Mouse (Mus musculus) MEL (cell line): ENCODE results near the gene Gnai3. TPM values are rescaled to one million over a fixed set of nuclear protein-coding genes. Genes with fewer than 3 reads are reported as not detected.

ENCODE experiments used
- DNase-seq: peaks from one replicate; pipeline ENCODE4 v3.0.0; 2011; ENCODE audit warnings: low read depth, low spot score
- H3K27ac ChIP-seq: 2 replicates; pipeline ENCODE4 v1.5.1; 2012; ENCODE audit warnings: low read depth, mild to moderate bottlenecking, control low read depth, low read length, moderate library complexity; ENCODE audit not compliant: control insufficient read depth
- H3K27me3 ChIP-seq, 2 experiments: fragments of 150-350 bp in 1 of 2; sonication (generic) in 1 of 2; 2 replicates each; pipeline ENCODE4 v1.6.1; 2012; ENCODE audit warnings: low read length in 2 of 2, mild to moderate bottlenecking in 2 of 2, improper control_type of control experiment in 1 of 2, moderate library complexity in 1 of 2; ENCODE audit not compliant: insufficient read depth in 2 of 2, control insufficient read depth in 1 of 2
- H3K36me3 ChIP-seq, 2 experiments: 2 replicates each; pipeline ENCODE4 v1.6.1; 2012 to 2014; ENCODE audit warnings: low read length in 2 of 2, improper control_type of control experiment in 1 of 2, inconsistent platforms in 1 of 2, mild to moderate bottlenecking in 1 of 2; ENCODE audit not compliant: insufficient read depth in 2 of 2, control insufficient read depth in 1 of 2
- H3K4me1 ChIP-seq, 2 experiments: fragments of 150-350 bp in 1 of 2; sonication (generic) in 1 of 2; 2 replicates each; pipeline ENCODE4 v1.6.1; 2012; ENCODE audit warnings: low read length in 2 of 2, improper control_type of control experiment in 1 of 2, mild to moderate bottlenecking in 1 of 2; ENCODE audit not compliant: insufficient read depth in 2 of 2, control insufficient read depth in 1 of 2
- H3K4me3 ChIP-seq, 2 experiments: fragments of 150-350 bp in 1 of 2; sonication (generic) in 1 of 2; 2 replicates each; pipeline ENCODE4 v1.5.1; 2012; ENCODE audit warnings: low read depth in 2 of 2, low read length in 2 of 2, mild to moderate bottlenecking in 2 of 2, moderate library complexity in 2 of 2, control low read depth in 1 of 2, improper control_type of control experiment in 1 of 2; ENCODE audit not compliant: control insufficient read depth in 1 of 2, insufficient read depth in 1 of 2
- H3K79me2 ChIP-seq: 2 replicates; pipeline ENCODE4 v1.6.1; 2012; ENCODE audit warnings: mild to moderate bottlenecking, low read length, moderate library complexity; ENCODE audit not compliant: control insufficient read depth, poor library complexity, insufficient read depth
- H3K9ac ChIP-seq: 2 replicates; pipeline ENCODE4 v1.6.1; 2012; ENCODE audit warnings: low read depth, mild to moderate bottlenecking, control low read depth, low read length, moderate library complexity; ENCODE audit not compliant: control insufficient read depth, poor library complexity, severe bottlenecking
- H3K9me3 ChIP-seq: fragments of 150-350 bp; sonication (generic); replicated peaks from 2 replicates; pipeline ENCODE4 v1.6.1; 2012; ENCODE audit warnings: mild to moderate bottlenecking, low read length, improper control_type of control experiment, moderate library complexity; ENCODE audit not compliant: insufficient read depth
- BHLHE40 ChIP-seq: IDR thresholded peaks from 2 replicates; pipeline ENCODE4 v1.6.1; 2012; ENCODE audit warnings: low read depth, mild to moderate bottlenecking, inconsistent platforms, low read length, improper control_type of control experiment, borderline replicate concordance
- CHD1 ChIP-seq: IDR thresholded peaks from 2 replicates; pipeline ENCODE4 v1.6.1; 2012; ENCODE audit warnings: low read depth, mild to moderate bottlenecking, inconsistent platforms, low read length, improper control_type of control experiment
- CHD2 ChIP-seq: IDR thresholded peaks from 2 replicates; pipeline ENCODE4 v1.6.1; 2011; ENCODE audit warnings: low read length, improper control_type of control experiment
- CTCF ChIP-seq, 3 experiments: IDR thresholded peaks in 2 of 3; conservative IDR thresholded peaks in 1 of 3; 2 replicates each; pipeline ENCODE4 v1.5.1; 2011 to 2012; ENCODE audit warnings: low read length in 3 of 3, low read depth in 2 of 3, mild to moderate bottlenecking in 2 of 3, improper control_type of control experiment in 1 of 3, inconsistent platforms in 1 of 3, mixed read lengths in 1 of 3, moderate library complexity in 1 of 3; ENCODE audit not compliant: control insufficient read depth in 1 of 3, insufficient read depth in 1 of 3, poor library complexity in 1 of 3, severe bottlenecking in 1 of 3
- GATA1 ChIP-seq: IDR thresholded peaks from 2 replicates; pipeline ENCODE4 v1.6.1; 2011; ENCODE audit warnings: low read depth, low read length, improper control_type of control experiment
- HCFC1 ChIP-seq: IDR thresholded peaks from 2 replicates; pipeline ENCODE4 v1.6.1; 2012; ENCODE audit warnings: low read depth, mild to moderate bottlenecking, inconsistent platforms, low read length, improper control_type of control experiment, moderate library complexity
- JUND ChIP-seq: IDR thresholded peaks from 2 replicates; pipeline ENCODE4 v1.6.1; 2011; ENCODE audit warnings: low read depth, mild to moderate bottlenecking, improper control_type of control experiment, low read length
- KAT2A ChIP-seq: conservative IDR thresholded peaks from 2 replicates; pipeline ENCODE4 v1.6.1; 2012; ENCODE audit warnings: low read depth, low read length, improper control_type of control experiment, inconsistent platforms
- MAX ChIP-seq: IDR thresholded peaks from 2 replicates; pipeline ENCODE4 v1.6.1; 2011; ENCODE audit warnings: low read length, improper control_type of control experiment
- MAZ ChIP-seq: IDR thresholded peaks from 2 replicates; pipeline ENCODE4 v1.6.1; 2012; ENCODE audit warnings: low read depth, mild to moderate bottlenecking, inconsistent platforms, low read length, improper control_type of control experiment
- MEF2A ChIP-seq: IDR thresholded peaks from 2 replicates; pipeline ENCODE4 v1.6.1; 2014; ENCODE audit warnings: low read depth, mild to moderate bottlenecking, inconsistent platforms, low read length, improper control_type of control experiment; ENCODE audit not compliant: poor library complexity, insufficient replicate concordance, severe bottlenecking; ENCODE audit errors: extremely low read depth
- MXI1 ChIP-seq: IDR thresholded peaks from 2 replicates; pipeline ENCODE4 v1.6.1; 2011; ENCODE audit warnings: mild to moderate bottlenecking, low read depth, low read length, improper control_type of control experiment
- MYB ChIP-seq: IDR thresholded peaks from 2 replicates; pipeline ENCODE4 v1.6.1; 2011; ENCODE audit warnings: mild to moderate bottlenecking, low read depth, low read length, improper control_type of control experiment
- MYC ChIP-seq: IDR thresholded peaks from 2 replicates; pipeline ENCODE4 v1.6.1; 2011; ENCODE audit warnings: low read depth, mild to moderate bottlenecking, low read length, improper control_type of control experiment, moderate library complexity
- NRF1 ChIP-seq: IDR thresholded peaks from 2 replicates; pipeline ENCODE4 v1.6.1; 2014; ENCODE audit warnings: low read depth, mild to moderate bottlenecking, inconsistent platforms, low read length, improper control_type of control experiment, moderate library complexity; ENCODE audit not compliant: poor library complexity, insufficient read depth, severe bottlenecking
- POLR2A ChIP-seq, 2 experiments: IDR thresholded peaks; 2 replicates each; pipeline ENCODE4 v1.6.1; 2011 to 2012; ENCODE audit warnings: low read length in 2 of 2, mild to moderate bottlenecking in 2 of 2, control low read depth in 1 of 2, improper control_type of control experiment in 1 of 2, low read depth in 1 of 2, moderate library complexity in 1 of 2; ENCODE audit not compliant: control insufficient read depth in 1 of 2, insufficient read depth in 1 of 2, poor library complexity in 1 of 2
- POLR2AphosphoS5 ChIP-seq: IDR thresholded peaks from 2 replicates; pipeline ENCODE4 v1.6.1; 2012; ENCODE audit warnings: low read depth, borderline replicate concordance, mild to moderate bottlenecking, inconsistent platforms, low read length, moderate library complexity, mixed read lengths
- RAD21 ChIP-seq: IDR thresholded peaks from 2 replicates; pipeline ENCODE4 v1.6.1; 2011; ENCODE audit warnings: mild to moderate bottlenecking, low read depth, low read length, improper control_type of control experiment
- RCOR1 ChIP-seq: IDR thresholded peaks from 2 replicates; pipeline ENCODE4 v1.6.1; 2012; ENCODE audit warnings: low read depth, mild to moderate bottlenecking, inconsistent platforms, low read length, improper control_type of control experiment
- SIN3A ChIP-seq: IDR thresholded peaks from 2 replicates; pipeline ENCODE4 v1.6.1; 2012; ENCODE audit warnings: low read length, improper control_type of control experiment, inconsistent platforms
- SMC3 ChIP-seq: IDR thresholded peaks from 2 replicates; pipeline ENCODE4 v1.6.1; 2011; ENCODE audit warnings: low read depth, low read length, improper control_type of control experiment
- TBP ChIP-seq: IDR thresholded peaks from 2 replicates; pipeline ENCODE4 v1.8.0; 2011; ENCODE audit warnings: low read depth, low read length, improper control_type of control experiment
- UBTF ChIP-seq: IDR thresholded peaks from 2 replicates; pipeline ENCODE4 v1.6.1; 2012; ENCODE audit warnings: low read depth, mild to moderate bottlenecking, inconsistent platforms, low read length, improper control_type of control experiment, moderate library complexity, borderline replicate concordance; ENCODE audit not compliant: insufficient read depth
- USF1 ChIP-seq: IDR thresholded peaks from 2 replicates; pipeline ENCODE4 v1.6.1; 2014; ENCODE audit warnings: low read depth, mild to moderate bottlenecking, inconsistent platforms, low read length, improper control_type of control experiment, moderate library complexity
- ZKSCAN1 ChIP-seq: IDR thresholded peaks from 2 replicates; pipeline ENCODE4 v1.6.1; 2012; ENCODE audit warnings: low read depth, mild to moderate bottlenecking, inconsistent platforms, low read length, improper control_type of control experiment, moderate library complexity
- ZNF384 ChIP-seq: IDR thresholded peaks from 2 replicates; pipeline ENCODE4 v1.6.1; 2012; ENCODE audit warnings: low read depth, mild to moderate bottlenecking, inconsistent platforms, low read length, improper control_type of control experiment
- polyA plus RNA-seq, 2 experiments: library from polyadenylated mRNA; stranded (reverse) in 1 of 2; unstranded in 1 of 2; fragments of >175 nt in 1 of 2; fragments of >200 nt in 1 of 2; gene quantifications; 2 replicates each; pipeline versions ENCODE4 v1.2.1 to v1.2.4; 2012; ENCODE audit warnings: low replicate concordance in 2 of 2, low read depth in 1 of 2; ENCODE audit not compliant: insufficient read length in 2 of 2, insufficient read depth in 1 of 2, missing spikeins in 1 of 2
- total RNA-seq: library from RNA; depleted of rRNA; stranded (reverse); fragments of 300-350 nt; gene quantifications from 2 replicates; pipeline ENCODE4 v1.2.3, GENCODE M21; 2012

Gnai3 gene
- total and polyA plus RNA-seq, 3 experiments = 74.2 to 96.4 (median 92.1) TPM

- Histone ChIP-seq H3K79me2 (peaks cover 11% of the 10 kb centered on the region), H3K9ac (no peak overlapping the region), H3K36me3 (peaks cover 0 to 28% of the 10 kb centered on the region in 2 experiments; a peak in 3 of 4 replicates), H3K27me3 (no peaks in the 10 kb centered on the region), H3K4me3 (no peak overlapping the region), H3K4me1 (peaks cover 6 to 36% of the 10 kb centered on the region in 2 experiments), H3K9me3 (no peaks in the 10 kb centered on the region), H3K27ac (no peak overlapping the region)
- TF ChIP-seq SMC3 = no peak
- TF ChIP-seq SIN3A = no peak
- TF ChIP-seq JUND = no peak
- no peak for TF ChIP-seq HCFC1
- no peak for TF ChIP-seq CTCF (IDR thresholded peaks at IDR 0.05 in 2 of 3, conservative IDR thresholded peaks at IDR 0.05 in 1 of 3; ENCODE audit: control insufficient read depth in 1 of 3, insufficient read depth in 1 of 3, low read depth in 2 of 3, low read length in 3 of 3, poor library complexity in 1 of 3, severe bottlenecking in 1 of 3)
- no peak for TF ChIP-seq UBTF
- no peak for TF ChIP-seq MXI1
- no peak for TF ChIP-seq POLR2A (IDR thresholded peaks at IDR 0.05; ENCODE audit: control insufficient read depth in 1 of 2, insufficient read depth in 1 of 2, low read depth in 1 of 2, low read length in 2 of 2, poor library complexity in 1 of 2)
- TF ChIP-seq CHD2 = no peak
- TF ChIP-seq NRF1 = no peak
- no peak for TF ChIP-seq POLR2AphosphoS5
- TF ChIP-seq MEF2A = no peak
- no peak for TF ChIP-seq RAD21
- no peak for TF ChIP-seq ZNF384
- no peak for TF ChIP-seq MAZ
- TF ChIP-seq GATA1 = no peak
- no peak for TF ChIP-seq TBP
- TF ChIP-seq USF1 = no peak
- no peak for TF ChIP-seq MYB
- no peak for TF ChIP-seq BHLHE40
- DNase-seq = no peak
Measured at GRCm38 (mm10) chr3:108090561-108090960, 55.4 kb downstream of the Gnai3 start.

GRCm38 (mm10) chr3:108089916-108090315 is 56.0 kb downstream of the Gnai3 start:
- peaks cover 18% of the 10 kb centered on the region for H3K79me2 ChIP-seq
- H3K4me1 ChIP-seq = peaks cover 6 to 30% of the 10 kb centered on the region in 2 experiments
- H3K27me3 ChIP-seq = no peaks in the 10 kb centered on the region
- peaks cover 0 to 22% of the 10 kb centered on the region in 2 experiments; a peak in 3 of 4 replicates for H3K36me3 ChIP-seq
- TF ChIP-seq MYC = no peak
- no peak for TF ChIP-seq ZKSCAN1
- no peak for TF ChIP-seq MAX
- TF ChIP-seq KAT2A = no peak
- TF ChIP-seq RCOR1 = no peak
- no peak for TF ChIP-seq HCFC1
- TF ChIP-seq CHD1 = no peak
- no peak for TF ChIP-seq GATA1
- no peak overlapping the region for H3K27ac ChIP-seq
- H3K9ac ChIP-seq = no peak overlapping the region
- no peak for DNase-seq
- H3K9me3 ChIP-seq = no peaks in the 10 kb centered on the region
- no peak overlapping the region for H3K4me3 ChIP-seq
